Mouse (Mus musculus) ES-E14 (cell line): ENCODE results near the gene Padi6.

Experiments used
- HCFC1 ChIP-seq: IDR thresholded peaks from 2 replicates; pipeline ENCODE4 v1.6.1; 2012; ENCODE audit warnings: low read length, inconsistent platforms, borderline replicate concordance; ENCODE audit not compliant: insufficient read depth
- ZC3H11A ChIP-seq: IDR thresholded peaks from 2 replicates; pipeline ENCODE4 v1.6.1; 2012; ENCODE audit warnings: low read depth, mild to moderate bottlenecking, inconsistent platforms, low read length, borderline replicate concordance

GRCm38 (mm10) chr4:140724739-140725138 is 17.7 kb downstream of the Padi6 start:
- TF ChIP-seq ZC3H11A (no peak), HCFC1 (no peak)
